Mouse (Mus musculus) liver, adult 2 months (tissue): ENCODE data around the gene Arid5a. TPM values are rescaled to one million over a fixed set of nuclear protein-coding genes. Genes with fewer than 3 reads are reported as not detected.

Source experiments
- DNase-seq: peaks from one replicate; pipeline ENCODE4 v3.0.0-alpha.2; 2011; ENCODE audit warnings: low read depth, low spot score; ENCODE audit errors: extremely low read depth
- H3K27ac ChIP-seq: fragments of 200-500 bp; replicated peaks from 2 replicates; pipeline ENCODE4 v1.5.1; 2012; ENCODE audit warnings: low read depth, mild to moderate bottlenecking, control low read depth, inconsistent platforms, low read length; ENCODE audit not compliant: insufficient read depth
- H3K27me3 ChIP-seq: fragments of 200-500 bp; 2 replicates; pipeline ENCODE4 v1.6.1; 2012; ENCODE audit warnings: mild to moderate bottlenecking, moderate library complexity, low read length, inconsistent platforms; ENCODE audit not compliant: control insufficient read depth, insufficient read depth
- H3K36me3 ChIP-seq: fragments of 200-500 bp; 2 replicates; pipeline ENCODE4 v1.6.1; 2012; ENCODE audit warnings: low read length, inconsistent platforms; ENCODE audit not compliant: control insufficient read depth, insufficient read depth
- H3K4me1 ChIP-seq: fragments of 200-500 bp; 2 replicates; pipeline ENCODE4 v1.6.1; 2011; ENCODE audit warnings: low read length; ENCODE audit not compliant: control insufficient read depth, insufficient read depth
- H3K4me3 ChIP-seq: fragments of 200-500 bp; 2 replicates; pipeline ENCODE4 v1.5.1; 2011; ENCODE audit warnings: low read depth, mild to moderate bottlenecking, control low read depth, low read length, moderate library complexity; ENCODE audit not compliant: insufficient read depth
- H3K79me2 ChIP-seq: fragments of 200-500 bp; 2 replicates; pipeline ENCODE4 v1.6.1; 2012; ENCODE audit warnings: inconsistent platforms, mild to moderate bottlenecking, low read length, moderate library complexity; ENCODE audit not compliant: control insufficient read depth, insufficient read depth
- H3K9ac ChIP-seq: fragments of 200-500 bp; 2 replicates; pipeline ENCODE4 v1.6.1; 2012; ENCODE audit warnings: low read depth, mild to moderate bottlenecking, control low read depth, inconsistent platforms, low read length
- CTCF ChIP-seq: fragments of 200-500 bp; IDR thresholded peaks from 2 replicates; pipeline ENCODE4 v1.5.1; 2011; ENCODE audit warnings: low read depth, low read length, control low read depth
- POLR2A ChIP-seq: fragments of 200-500 bp; IDR thresholded peaks from 2 replicates; pipeline ENCODE4 v1.6.1; 2011; ENCODE audit warnings: low read length, control low read depth; ENCODE audit not compliant: insufficient read depth; ENCODE audit errors: extremely low read depth
- WGBS: fragments of 180-500 bp; shearing (Covaris S2); methylation state at CpG from one replicate; pipeline ENCODE4 v1.1.7; 2018; 5-methylcytosine and 5-hydroxymethylcytosine counted together
- polyA plus RNA-seq: library from polyadenylated mRNA; depleted of rRNA; stranded (reverse); fragments of >200 nt; gene quantifications from 2 replicates; pipeline ENCODE4 v1.2.3, GENCODE M21; 2012
- total RNA-seq: library from RNA; depleted of rRNA; stranded (reverse); fragments of >200 nt; gene quantifications from 2 replicates; pipeline ENCODE4 v1.2.3, GENCODE M21; 2014

Gene Arid5a
- total and polyA plus RNA-seq, 2 experiments: 1.7 to 3.8 TPM

- Histone ChIP-seq H3K4me3 (no peak overlapping the region), H3K4me1 (peaks cover 2% of the 10 kb centered on the region), H3K9ac (no peak overlapping the region), H3K36me3 (no peaks in the 10 kb centered on the region), H3K27me3 (no peaks in the 10 kb centered on the region), H3K79me2 (no peaks in the 10 kb centered on the region), H3K27ac (no peak overlapping the region)
- DNase-seq: no peak
- 73% methylated on average over 4 of the region's 4 CpGs for WGBS
- TF ChIP-seq POLR2A: no peak
- no peak for TF ChIP-seq CTCF
Observed at GRCm38 (mm10) chr1:36298107-36298506, 9.4 kb upstream of the Arid5a start.

DNA sequence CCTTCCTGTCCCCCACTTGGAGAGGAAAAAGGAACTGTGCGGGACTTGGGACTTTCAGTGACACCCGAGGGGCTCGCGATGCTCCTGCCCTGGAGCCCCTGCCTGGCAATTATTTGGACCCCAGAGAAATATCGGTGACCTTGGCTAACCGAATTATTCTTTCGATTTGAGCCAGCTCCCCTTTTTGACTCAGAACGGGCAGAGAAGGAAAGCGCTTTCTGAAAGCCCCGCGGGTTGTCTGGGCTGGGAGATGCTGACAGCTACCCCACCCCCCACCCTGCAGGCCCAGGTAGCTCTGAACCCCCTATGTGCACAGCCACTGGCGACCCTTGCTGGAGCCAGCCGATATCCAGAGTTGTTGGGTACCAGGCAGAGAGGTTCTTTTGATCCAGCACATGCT lies 8.4 kb upstream of the Arid5a start:
- H3K79me2 ChIP-seq: no peaks in the 10 kb centered on the region
- H3K36me3 ChIP-seq: no peaks in the 10 kb centered on the region
- peaks cover 2% of the 10 kb centered on the region for H3K4me1 ChIP-seq
- TF ChIP-seq POLR2A: no peak
- TF ChIP-seq CTCF: no peak
- no peak overlapping the region for H3K27ac ChIP-seq
- no peak overlapping the region for H3K9ac ChIP-seq
- no peak overlapping the region for H3K4me3 ChIP-seq
- H3K27me3 ChIP-seq: no peaks in the 10 kb centered on the region
- WGBS: 45% methylated on average over 13 of the region's 13 CpGs
- DNase-seq: no peak

DNA sequence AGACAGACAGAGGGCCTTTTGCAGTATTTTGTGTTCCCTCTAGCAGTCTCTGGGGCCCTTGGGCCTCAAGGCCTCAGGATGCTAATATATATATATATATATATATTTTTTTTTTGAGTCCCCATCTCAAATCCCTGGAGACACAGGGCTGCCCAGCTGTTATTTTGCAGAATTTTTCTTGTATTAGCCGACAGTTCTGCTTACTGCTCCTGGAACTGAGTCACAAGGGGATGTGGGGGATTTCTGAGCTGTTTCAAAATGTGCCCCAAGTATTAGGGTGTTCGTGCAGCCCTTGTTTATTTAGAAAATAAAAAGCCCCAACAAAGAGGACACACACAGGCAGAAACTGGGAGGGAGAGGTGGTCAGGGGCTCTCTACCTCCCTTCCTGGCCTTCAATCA lies 7.9 kb upstream of the Arid5a start:
- TF ChIP-seq CTCF (no peak), POLR2A (no peak)
- Histone ChIP-seq H3K9ac (no peak overlapping the region), H3K27ac (no peak overlapping the region), H3K4me3 (no peak overlapping the region), H3K4me1 (peaks cover 2% of the 10 kb centered on the region), H3K27me3 (no peaks in the 10 kb centered on the region), H3K79me2 (no peaks in the 10 kb centered on the region), H3K36me3 (no peaks in the 10 kb centered on the region)
- 81% methylated on average over 2 of the region's 2 CpGs for WGBS
- DNase-seq: no peak

DNA sequence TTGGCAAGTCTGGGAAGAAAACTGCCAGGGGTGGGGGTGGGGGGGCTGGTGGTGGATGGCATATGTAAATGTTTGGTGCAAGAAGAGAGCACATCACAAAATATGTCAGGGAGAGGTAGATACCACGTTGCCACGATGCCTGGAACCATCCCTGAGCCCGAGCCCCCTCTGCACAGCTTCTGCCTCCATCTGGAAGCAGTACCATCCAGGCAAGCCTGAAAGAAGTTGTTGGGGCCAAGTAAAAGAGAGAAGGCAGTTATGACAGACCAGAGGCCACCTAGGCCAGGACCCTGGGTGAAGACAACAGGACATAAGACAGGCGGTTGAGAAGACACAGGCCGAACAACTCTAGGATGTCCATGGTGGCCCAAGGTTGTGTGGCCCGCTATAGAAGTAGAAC lies 7.0 kb upstream of the Arid5a start:
- H3K4me1 ChIP-seq: peaks cover 2% of the 10 kb centered on the region
- H3K36me3 ChIP-seq: no peaks in the 10 kb centered on the region
- H3K4me3 ChIP-seq: no peak overlapping the region
- no peak overlapping the region for H3K27ac ChIP-seq
- H3K79me2 ChIP-seq: no peaks in the 10 kb centered on the region
- TF ChIP-seq CTCF (no peak), POLR2A (no peak)
- H3K27me3 ChIP-seq: no peaks in the 10 kb centered on the region
- WGBS: 88% methylated on average over 6 of the region's 6 CpGs
- DNase-seq: no peak
- H3K9ac ChIP-seq: no peak overlapping the region

DNA sequence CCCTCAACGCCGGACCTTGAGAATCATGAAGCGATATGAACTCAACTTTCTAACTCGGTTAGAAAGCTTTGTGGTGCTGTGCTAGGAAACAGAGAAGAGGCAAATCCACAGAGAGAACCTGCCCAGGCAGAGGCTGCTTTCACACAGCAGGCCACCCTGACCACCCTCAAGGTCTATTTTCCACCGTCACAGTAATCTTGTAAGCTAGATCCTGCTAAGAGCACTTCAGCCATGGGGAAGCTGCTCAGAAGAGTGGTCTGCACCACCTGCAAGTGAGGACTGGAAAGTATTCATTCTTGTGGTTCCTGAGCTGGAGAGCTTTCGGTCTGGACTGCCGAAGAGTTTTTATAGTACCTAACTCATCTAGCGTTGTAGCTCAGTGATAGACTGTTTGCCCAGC lies 5.3 kb upstream of the Arid5a start:
- Histone ChIP-seq H3K27ac (no peak overlapping the region), H3K79me2 (no peaks in the 10 kb centered on the region), H3K4me1 (peaks cover 2% of the 10 kb centered on the region), H3K4me3 (no peak overlapping the region), H3K9ac (no peak overlapping the region), H3K27me3 (no peaks in the 10 kb centered on the region), H3K36me3 (no peaks in the 10 kb centered on the region)
- DNase-seq: no peak
- TF ChIP-seq POLR2A (no peak), CTCF (no peak)
- WGBS: 90% methylated on average over 8 of the region's 8 CpGs

DNA sequence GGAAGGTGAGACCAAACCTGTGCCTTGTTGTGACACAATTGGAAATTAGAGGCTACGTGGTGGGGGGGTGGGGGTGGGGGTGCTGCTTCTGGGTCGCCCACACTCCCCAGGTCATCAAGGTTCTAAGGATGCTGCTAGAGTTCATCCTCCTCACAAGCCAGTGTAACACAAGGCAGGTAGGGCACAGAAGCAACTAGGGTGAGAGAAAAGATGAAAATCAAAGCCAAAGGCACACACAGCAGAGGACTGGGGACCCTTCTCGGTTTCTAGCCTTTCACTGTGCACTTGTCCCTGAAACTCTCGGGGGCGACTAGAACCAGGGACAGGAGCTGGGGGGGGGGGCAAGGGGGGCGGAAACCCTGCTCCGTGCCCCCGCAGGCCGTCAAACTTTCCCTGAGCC lies 4.6 kb upstream of the Arid5a start:
- peak overlapping the region; percentile 9; the same call in 1 of the 2 replicates for H3K4me3 ChIP-seq
- no peak overlapping the region for H3K27ac ChIP-seq
- no peaks in the 10 kb centered on the region for H3K79me2 ChIP-seq

More for the DNA sequence above, 4.6 kb upstream of the Arid5a start:
- no peak overlapping the region for H3K9ac ChIP-seq
- TF ChIP-seq POLR2A (no peak), CTCF (no peak)
- 25% methylated on average over 9 of the region's 9 CpGs for WGBS
- DNase-seq: no peak
- H3K4me1 ChIP-seq: peaks cover 2% of the 10 kb centered on the region
- H3K36me3 ChIP-seq: no peaks in the 10 kb centered on the region
- H3K27me3 ChIP-seq: no peaks in the 10 kb centered on the region
